Mouse (Mus musculus) intestine, embryonic 16.5 days (tissue): ENCODE data around the gene Rnf150. TPM values are rescaled to one million over a fixed set of nuclear protein-coding genes. Genes with fewer than 3 reads are reported as not detected.

Experiments
- ATAC-seq: fragments of 200-750 bp; cut with Nextera tagmentation; 2 replicates; pipeline ENCODE4 v1.8.0; 2017; ENCODE audit warnings: moderate TSS enrichment, moderate library complexity
- H3K27ac ChIP-seq: fragments of 300-500 bp; sonication (generic); 2 replicates; pipeline ENCODE4 v1.5.1; 2014; ENCODE audit warnings: mild to moderate bottlenecking, low read length
- H3K27me3 ChIP-seq: fragments of 300-500 bp; sonication (generic); replicated peaks from 2 replicates; pipeline ENCODE4 v1.6.1; 2014; ENCODE audit warnings: low read length, control low read depth, mixed read lengths; ENCODE audit not compliant: control insufficient read depth, insufficient read depth
- H3K36me3 ChIP-seq: fragments of 300-500 bp; sonication (generic); 2 replicates; pipeline ENCODE4 v1.6.1; 2014; ENCODE audit warnings: low read length, control low read depth; ENCODE audit not compliant: control insufficient read depth, insufficient read depth
- H3K4me1 ChIP-seq: fragments of 300-500 bp; sonication (generic); 2 replicates; pipeline ENCODE4 v1.6.1; 2014; ENCODE audit warnings: low read length, control low read depth, mixed read lengths; ENCODE audit not compliant: control insufficient read depth, insufficient read depth
- H3K4me2 ChIP-seq: fragments of 300-500 bp; sonication (generic); 2 replicates; pipeline ENCODE4 v1.6.1; 2014; ENCODE audit warnings: low read depth, low read length, control low read depth
- H3K4me3 ChIP-seq: fragments of 300-500 bp; sonication (generic); 2 replicates; pipeline ENCODE4 v1.5.1; 2014; ENCODE audit warnings: mild to moderate bottlenecking, low read length
- H3K9ac ChIP-seq: fragments of 300-500 bp; sonication (generic); 2 replicates; pipeline ENCODE4 v1.6.1; 2014; ENCODE audit warnings: low read depth, low read length
- H3K9me3 ChIP-seq: fragments of 300-500 bp; sonication (generic); 2 replicates; pipeline ENCODE4 v1.6.1; 2016; ENCODE audit warnings: low read length, control low read depth; ENCODE audit not compliant: control insufficient read depth
- WGBS: fragments of 180-500 bp; shearing (Covaris S2); extraction: QIAGEN DNeasy Blood & Tissue Kit; methylation state at CpG from one replicate; pipeline ENCODE4 v1.1.7; 2014; 5-methylcytosine and 5-hydroxymethylcytosine counted together
- polyA plus RNA-seq: library from polyadenylated mRNA; unstranded; fragments of >200 nt; fragmentation: Nextera tagmentation; extraction: Ambion mirVana; gene quantifications from 2 replicates; pipeline ENCODE4 v1.2.1, GENCODE M21; 2015

Gene Rnf150
- polyA plus RNA-seq, 1 experiment from 2014 or later = 0.77 TPM

DNA sequence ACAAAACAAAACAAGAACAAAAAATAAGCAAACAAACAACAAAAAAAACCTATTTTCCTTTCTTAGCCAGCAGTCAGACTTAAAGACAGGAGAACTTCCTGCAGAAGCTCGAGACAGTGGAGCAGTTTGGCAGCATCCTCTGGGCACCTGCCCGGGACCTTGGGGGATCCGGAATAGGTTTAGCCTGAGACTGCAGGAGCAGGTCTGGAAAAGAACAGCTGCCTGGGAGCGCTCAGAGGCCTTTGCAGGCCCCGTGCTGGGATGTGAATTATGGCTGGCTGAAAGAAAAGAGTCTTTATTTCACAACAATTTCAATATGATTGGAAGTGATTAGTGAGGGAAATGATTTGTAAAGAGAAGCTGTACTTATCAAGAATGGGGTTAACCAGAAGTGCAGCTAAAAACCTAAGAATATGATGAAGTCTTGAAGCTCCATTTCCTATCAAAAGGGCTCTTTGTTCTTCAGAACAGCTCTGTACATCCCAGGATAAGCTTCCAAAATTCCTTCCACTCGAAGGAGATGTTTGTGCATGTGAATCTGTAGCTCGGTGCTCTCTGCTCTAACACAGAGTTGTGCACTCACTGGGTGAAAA is 92.1 kb downstream of the Rnf150 start:
- no peak for ATAC-seq
- H3K9ac ChIP-seq = no peak overlapping the region
- H3K4me3 ChIP-seq = no peak overlapping the region
- 60% methylated on average over 7 of the region's 7 CpGs for WGBS
- no peak overlapping the region for H3K27ac ChIP-seq
- H3K36me3 ChIP-seq = no peaks in the 10 kb centered on the region
- no peaks in the 10 kb centered on the region for H3K9me3 ChIP-seq
- no peak overlapping the region for H3K4me2 ChIP-seq
- H3K4me1 ChIP-seq = peaks cover 4% of the 10 kb centered on the region; the same call in 1 of the 2 replicates
- H3K27me3 ChIP-seq = no peaks in the 10 kb centered on the region

DNA sequence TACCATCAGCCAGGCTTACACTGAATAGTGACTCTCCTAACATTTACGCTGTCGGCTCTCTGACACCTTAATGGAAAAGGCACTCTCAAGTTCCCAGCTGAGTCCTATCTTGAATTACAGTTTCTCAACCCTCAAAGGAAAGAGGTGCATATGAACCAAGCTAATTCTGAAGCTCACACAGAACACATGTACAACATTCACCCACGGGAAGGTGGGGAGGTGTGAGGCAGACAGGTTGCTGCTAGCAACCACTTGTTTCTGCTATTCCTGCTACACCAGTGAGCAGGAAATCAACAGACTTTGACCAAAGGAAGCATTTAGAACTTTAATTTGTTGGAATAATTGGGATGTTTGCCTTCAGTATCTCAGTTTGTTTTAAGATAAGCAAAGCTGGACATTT is 96.3 kb downstream of the Rnf150 start:
- Histone ChIP-seq H3K4me3 (no peak overlapping the region), H3K4me2 (no peak overlapping the region), H3K9ac (no peak overlapping the region), H3K27me3 (no peaks in the 10 kb centered on the region), H3K9me3 (no peaks in the 10 kb centered on the region), H3K27ac (no peak overlapping the region), H3K4me1 (peaks cover 4% of the 10 kb centered on the region; the same call in 1 of the 2 replicates), H3K36me3 (no peaks in the 10 kb centered on the region)
- 56% methylated on average over 3 of the region's 3 CpGs for WGBS
- peak; percentile 56; the same call in 1 of the 2 replicates for ATAC-seq

DNA sequence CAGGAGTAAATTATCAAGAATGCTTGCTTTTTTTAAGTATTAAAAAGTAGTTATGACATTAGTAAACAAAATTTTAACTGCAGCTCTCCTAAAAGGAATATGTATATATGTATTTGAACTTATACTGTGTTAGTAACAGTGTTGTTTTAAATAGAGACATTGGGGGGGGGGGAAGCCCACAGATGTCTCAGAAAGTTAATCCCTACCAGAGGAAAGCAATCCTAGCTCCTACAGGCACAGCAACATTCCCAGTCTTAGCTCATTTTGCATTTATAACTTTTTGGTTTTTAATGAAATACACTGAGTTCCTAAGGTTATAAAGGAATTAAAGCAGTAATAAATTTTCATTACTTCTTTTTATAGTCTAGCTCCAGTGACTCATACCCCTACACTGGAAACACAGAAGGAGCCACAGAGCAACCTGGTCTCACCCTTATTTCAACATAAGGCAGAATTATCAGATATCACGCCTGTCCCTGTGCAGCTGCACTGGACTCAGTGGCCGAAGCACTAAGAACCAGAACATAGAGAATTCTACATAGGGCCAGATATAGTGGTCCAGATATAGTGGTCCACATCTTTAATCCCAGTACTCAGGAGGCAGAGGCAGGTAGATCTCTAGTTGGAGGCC is 96.9 kb downstream of the Rnf150 start:
- H3K4me3 ChIP-seq = no peak overlapping the region
- no peaks in the 10 kb centered on the region for H3K27me3 ChIP-seq
- H3K27ac ChIP-seq = no peak overlapping the region
- peak; percentile 85 for ATAC-seq
- H3K9me3 ChIP-seq = no peaks in the 10 kb centered on the region
- H3K4me2 ChIP-seq = no peak overlapping the region
- H3K4me1 ChIP-seq = peaks cover 4% of the 10 kb centered on the region; the same call in 1 of the 2 replicates
- 72% methylated on average over 2 of the region's 2 CpGs for WGBS
- H3K9ac ChIP-seq = no peak overlapping the region
- no peaks in the 10 kb centered on the region for H3K36me3 ChIP-seq

GRCm38 (mm10) chr8:82964537-82964936 is 101.4 kb downstream of the Rnf150 start:
- no peak for ATAC-seq
- WGBS = 69% methylated on average over 2 of the region's 2 CpGs
- Histone ChIP-seq H3K4me3 (no peak overlapping the region), H3K4me2 (no peak overlapping the region), H3K9ac (no peak overlapping the region), H3K27me3 (no peaks in the 10 kb centered on the region), H3K4me1 (peaks cover 6% of the 10 kb centered on the region), H3K9me3 (no peaks in the 10 kb centered on the region), H3K36me3 (no peaks in the 10 kb centered on the region), H3K27ac (no peak overlapping the region)

DNA sequence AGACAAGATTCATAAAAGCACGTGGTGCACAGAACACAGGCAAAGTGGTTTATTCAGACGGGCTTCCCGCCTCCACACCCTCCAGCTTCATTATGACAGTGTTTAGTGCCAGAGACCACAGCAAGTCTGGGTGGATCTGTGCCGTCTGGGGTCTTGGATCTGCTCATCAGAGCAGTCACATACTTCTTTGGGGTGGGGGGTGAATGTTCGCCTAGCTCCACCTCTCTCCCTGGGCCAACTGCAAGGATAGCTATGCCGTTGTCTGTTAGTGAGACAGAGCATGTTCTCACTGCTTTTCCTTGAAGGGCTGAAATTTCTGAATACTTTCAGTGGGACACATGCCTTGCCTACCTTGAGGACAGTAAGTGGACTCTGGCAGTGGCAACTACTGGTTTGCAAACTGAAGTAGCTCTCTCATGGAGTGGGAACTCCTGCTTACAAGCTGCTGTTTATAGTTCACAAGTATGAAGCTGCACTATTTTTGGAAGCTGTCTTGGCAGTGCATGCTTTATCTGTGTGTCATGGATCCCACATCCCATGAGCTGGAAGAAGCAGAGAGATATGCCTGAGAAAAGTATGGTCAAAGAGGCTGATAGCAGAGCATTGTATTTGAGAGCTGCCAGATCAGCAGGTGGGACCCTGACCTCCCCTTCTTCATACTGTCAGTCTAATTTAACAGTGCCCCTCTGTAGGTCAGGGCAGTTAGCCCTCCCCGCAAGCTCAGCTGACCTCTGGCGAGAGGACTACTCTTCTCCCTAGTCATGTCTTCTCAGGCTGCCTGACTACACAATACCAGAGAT is 104.9 kb downstream of the Rnf150 start:
- Histone ChIP-seq H3K27ac (peak overlapping the region; percentile 10; the same call in 1 of the 2 replicates), H3K9ac (no peak overlapping the region), H3K36me3 (no peaks in the 10 kb centered on the region), H3K4me2 (no peak overlapping the region), H3K4me1 (peaks cover 3% of the 10 kb centered on the region; the same call in 1 of the 2 replicates), H3K4me3 (no peak overlapping the region), H3K9me3 (no peaks in the 10 kb centered on the region), H3K27me3 (no peaks in the 10 kb centered on the region)
- ATAC-seq = peak; percentile 55
- WGBS = 60% methylated on average over 8 of the region's 8 CpGs

GRCm38 (mm10) chr8:82969967-82970366 is 106.8 kb downstream of the Rnf150 start:
- WGBS = 38% methylated on average over 3 of the region's 3 CpGs
- H3K9me3 ChIP-seq = no peaks in the 10 kb centered on the region
- peaks cover 9% of the 10 kb centered on the region; the same call in 1 of the 2 replicates for H3K4me1 ChIP-seq
- no peaks in the 10 kb centered on the region for H3K27me3 ChIP-seq
- no peak overlapping the region for H3K9ac ChIP-seq
- no peak overlapping the region for H3K4me2 ChIP-seq
- no peak for ATAC-seq
- no peak overlapping the region for H3K4me3 ChIP-seq
- no peaks in the 10 kb centered on the region for H3K36me3 ChIP-seq
- no peak overlapping the region for H3K27ac ChIP-seq

- no peaks in the 10 kb centered on the region for H3K9me3 ChIP-seq
- no peak overlapping the region for H3K4me3 ChIP-seq
- 65% methylated on average over 3 of the region's 3 CpGs for WGBS
- no peak overlapping the region for H3K27ac ChIP-seq
- H3K27me3 ChIP-seq = no peaks in the 10 kb centered on the region
- no peaks in the 10 kb centered on the region for H3K36me3 ChIP-seq
- ATAC-seq = no peak
- H3K9ac ChIP-seq = no peak overlapping the region
- peaks cover 9% of the 10 kb centered on the region; the same call in 1 of the 2 replicates for H3K4me1 ChIP-seq
- H3K4me2 ChIP-seq = no peak overlapping the region
Observed at GRCm38 (mm10) chr8:82972812-82973211, 109.7 kb downstream of the Rnf150 start.

DNA sequence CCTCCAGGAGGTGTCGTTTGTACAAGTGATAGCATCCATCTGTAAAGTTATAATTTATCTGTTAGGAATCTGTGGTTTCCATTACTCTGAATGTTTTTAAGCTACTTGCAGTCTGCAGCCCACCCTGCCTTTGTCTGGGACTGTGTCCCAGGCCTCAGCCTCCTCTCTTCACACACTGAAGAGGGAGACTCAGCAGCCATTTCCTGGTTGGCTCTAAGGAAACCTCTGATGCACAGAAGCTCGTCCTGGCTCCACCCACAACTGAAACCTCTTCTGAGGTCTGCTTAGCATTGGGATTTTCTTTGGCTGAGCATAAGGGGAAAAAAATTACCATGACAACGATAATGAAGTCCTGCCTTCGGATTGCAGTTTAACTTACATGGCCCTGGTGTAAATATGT is 110.2 kb downstream of the Rnf150 start:
- Histone ChIP-seq H3K36me3 (no peaks in the 10 kb centered on the region), H3K27ac (no peak overlapping the region), H3K9me3 (no peaks in the 10 kb centered on the region), H3K27me3 (no peaks in the 10 kb centered on the region), H3K9ac (no peak overlapping the region), H3K4me1 (peaks cover 8% of the 10 kb centered on the region; the same call in 1 of the 2 replicates), H3K4me3 (no peak overlapping the region), H3K4me2 (no peak overlapping the region)
- 32% methylated on average over 4 of the region's 4 CpGs for WGBS
- peak; percentile 66 for ATAC-seq

DNA sequence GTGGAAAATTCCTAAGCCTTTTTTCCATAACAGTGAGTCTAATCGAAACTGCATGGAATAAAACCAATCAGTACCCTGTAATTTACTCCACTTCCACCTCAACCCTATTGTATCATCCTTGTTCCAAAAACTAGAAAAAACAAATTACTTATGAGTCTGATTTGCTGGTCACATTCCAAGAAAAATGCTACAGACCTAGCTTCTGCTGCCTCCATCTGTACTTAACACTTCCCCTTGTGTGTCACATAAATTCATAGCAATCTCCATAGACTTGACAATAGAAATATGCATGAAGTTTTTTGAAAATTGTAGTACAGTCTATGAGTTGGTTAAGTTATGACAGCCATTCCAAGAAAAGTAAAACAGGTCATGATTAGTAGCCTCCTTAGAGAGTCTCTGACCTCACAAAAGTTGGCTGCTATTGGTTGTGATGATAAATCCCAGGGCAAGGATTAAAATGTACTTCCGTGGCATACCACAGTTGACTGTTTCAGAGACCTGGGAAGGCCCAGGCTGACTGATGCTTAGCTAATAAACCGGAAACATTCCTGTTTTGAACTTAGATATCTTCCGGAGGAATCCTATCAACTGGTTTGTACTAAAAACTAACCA is 118.2 kb downstream of the Rnf150 start:
- H3K4me1 ChIP-seq = peaks cover 4% of the 10 kb centered on the region; the same call in 1 of the 2 replicates
- no peak overlapping the region for H3K4me3 ChIP-seq
- H3K4me2 ChIP-seq = no peak overlapping the region
- no peak overlapping the region for H3K27ac ChIP-seq
- H3K9me3 ChIP-seq = no peaks in the 10 kb centered on the region
- H3K9ac ChIP-seq = no peak overlapping the region
- no peaks in the 10 kb centered on the region for H3K36me3 ChIP-seq
- WGBS = 76% methylated on average over 4 of the region's 4 CpGs
- no peak for ATAC-seq
- H3K27me3 ChIP-seq = no peaks in the 10 kb centered on the region
